Mouse (Mus musculus) liver, postnatal 0 days (tissue): ENCODE results near the gene Tbxas1.

Experiments used
- CTCF ChIP-seq: sonication (generic); IDR thresholded peaks from 2 replicates; pipeline ENCODE4 v1.5.1; 2016; ENCODE audit warnings: antibody characterized with exemption, low read depth
- EP300 ChIP-seq: IDR thresholded peaks from 2 replicates; pipeline ENCODE4 v1.6.1; 2016; ENCODE audit warnings: antibody characterized with exemption, low read depth, mild to moderate bottlenecking

GRCm38 (mm10) chr6:38921095-38921809 is 46.0 kb downstream of the Tbxas1 start:
- TF ChIP-seq CTCF (no peak), EP300 (peak; percentile 95)
